Mouse (Mus musculus) kidney, embryonic 16.5 days (tissue): ENCODE measurements around the gene Ppox. TPM values are rescaled to one million over a fixed set of nuclear protein-coding genes. Genes with fewer than 3 reads are reported as not detected.
A peak's percentile ranks its signal among the peaks of the same experiment; 100 is the strongest.

Experiments used
- ATAC-seq: fragments of 200-750 bp; cut with Nextera tagmentation; 2 replicates; pipeline ENCODE4 v1.8.0; 2017; ENCODE audit warnings: moderate TSS enrichment; ENCODE audit not compliant: low FRiP score, low TSS enrichment
- H3K27ac ChIP-seq: fragments of 300-500 bp; sonication (generic); 2 replicates; pipeline ENCODE4 v1.5.1; 2014; ENCODE audit warnings: low read length
- H3K27me3 ChIP-seq: fragments of 300-500 bp; sonication (generic); 2 replicates; pipeline ENCODE4 v1.6.1; 2014; ENCODE audit warnings: low read length, control low read depth, mixed read lengths; ENCODE audit not compliant: insufficient read depth
- H3K36me3 ChIP-seq: fragments of 300-500 bp; sonication (generic); 2 replicates; pipeline ENCODE4 v1.6.1; 2014; ENCODE audit warnings: low read length, control low read depth, mixed read lengths; ENCODE audit not compliant: insufficient read depth
- H3K4me1 ChIP-seq: fragments of 300-500 bp; sonication (generic); 2 replicates; pipeline ENCODE4 v1.6.1; 2014; ENCODE audit warnings: low read length, control low read depth, mixed read lengths; ENCODE audit not compliant: insufficient read depth
- H3K4me2 ChIP-seq: fragments of 300-500 bp; sonication (generic); replicated peaks from 2 replicates; pipeline ENCODE4 v1.6.1; 2014; ENCODE audit warnings: low read depth, low read length
- H3K4me3 ChIP-seq: fragments of 300-500 bp; sonication (generic); 2 replicates; pipeline ENCODE4 v1.5.1; 2014; ENCODE audit warnings: mild to moderate bottlenecking, low read length
- H3K9ac ChIP-seq: fragments of 300-500 bp; sonication (generic); replicated peaks from 2 replicates; pipeline ENCODE4 v1.6.1; 2014; ENCODE audit warnings: low read length
- H3K9me3 ChIP-seq: fragments of 300-500 bp; sonication (generic); 2 replicates; pipeline ENCODE4 v1.6.1; 2016; ENCODE audit warnings: low read length, control low read depth
- WGBS: fragments of 180-500 bp; shearing (Covaris S2); extraction: QIAGEN DNeasy Blood & Tissue Kit; methylation state at CpG from one replicate; pipeline ENCODE4 v1.1.7; 2014; 5-methylcytosine and 5-hydroxymethylcytosine counted together
- polyA plus RNA-seq: library from polyadenylated mRNA; unstranded; fragments of >200 nt; fragmentation: Nextera tagmentation; extraction: Ambion mirVana; gene quantifications from 2 replicates; pipeline ENCODE4 v1.2.1, GENCODE M21; 2015

The Ppox gene
- polyA plus RNA-seq, 1 experiment from 2014 or later, result 69.2 TPM

DNA sequence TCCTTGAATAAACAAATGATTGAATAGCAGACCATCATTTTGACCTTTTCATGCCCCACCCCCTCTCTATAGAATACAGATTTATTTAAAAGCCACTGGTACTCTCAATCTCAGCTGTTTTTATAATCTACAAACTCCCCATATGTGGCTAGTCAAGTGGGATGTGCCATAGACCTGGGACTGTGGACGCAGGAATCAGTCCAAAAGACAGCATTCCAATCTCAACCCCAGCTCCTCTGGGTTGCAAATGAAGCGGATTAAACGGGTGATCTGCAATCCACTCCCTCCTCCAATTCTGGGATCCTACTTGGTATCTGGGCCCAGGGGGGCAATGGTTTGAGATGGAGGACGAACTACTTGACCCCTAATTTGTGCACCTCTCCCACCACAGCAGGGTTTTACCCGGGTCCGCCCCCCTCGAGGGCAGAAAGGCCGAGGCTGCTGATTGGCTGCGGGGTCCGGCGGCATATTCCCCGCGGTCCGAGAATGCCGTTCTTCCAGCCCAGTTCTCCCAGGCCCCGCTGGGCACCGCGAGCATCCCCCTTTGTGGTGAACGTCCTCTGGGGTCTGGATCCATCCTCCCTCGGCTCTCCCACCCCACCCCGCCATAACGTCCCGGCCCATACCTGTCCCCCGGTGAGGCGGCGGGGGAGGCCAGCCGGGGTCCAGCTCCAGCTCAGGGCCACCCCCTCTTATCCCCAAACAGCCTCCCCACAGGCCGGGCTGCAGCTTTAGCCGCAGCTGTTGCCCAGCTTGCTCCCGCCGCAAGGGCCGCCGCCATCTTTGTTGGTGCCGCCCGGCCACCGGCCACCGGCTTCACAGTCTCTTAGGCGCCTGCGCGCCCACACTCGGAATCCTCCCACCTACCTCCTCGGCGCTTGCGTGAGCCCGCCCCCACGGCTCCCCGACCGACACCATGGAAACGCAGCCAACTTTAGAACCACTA is 6.4 kb upstream of the Ppox start, which contains the start of gene Usp21:
Gene Usp21 (minus strand): TSS at position 856 of the 946 bp plus-strand sequence.
- peak within 1 kb of the TSS; percentile 98 for H3K4me3 ChIP-seq
- WGBS, result under 1% methylated on average over 49 of the region's 49 CpGs
- no peaks in the 10 kb centered on the region for H3K27me3 ChIP-seq
- H3K27ac ChIP-seq, result peak within 1 kb of the TSS; percentile 97
- peak; percentile 93 for ATAC-seq
- peak within 1 kb of the TSS; percentile 99 for H3K9ac ChIP-seq
- peaks cover 21% of the 10 kb centered on the region for H3K4me1 ChIP-seq
- peak within 1 kb of the TSS; percentile 74 for H3K4me2 ChIP-seq
- H3K9me3 ChIP-seq, result no peaks in the 10 kb centered on the region
- H3K36me3 ChIP-seq, result peaks cover 51% of the 10 kb centered on the region

GRCm38 (mm10) chr1:171286517-171286916 is 5.5 kb upstream of the Ppox start:
- Histone ChIP-seq H3K4me1 (peaks cover 28% of the 10 kb centered on the region), H3K27ac (no peak overlapping the region), H3K4me2 (peak overlapping the region; percentile 74), H3K27me3 (no peaks in the 10 kb centered on the region), H3K9ac (no peak overlapping the region), H3K36me3 (peaks cover 55% of the 10 kb centered on the region), H3K9me3 (no peaks in the 10 kb centered on the region), H3K4me3 (peak overlapping the region; percentile 98; the same call in 1 of the 2 replicates)
- WGBS, result 90% methylated on average over 19 of the region's 19 CpGs
- no peak for ATAC-seq

- no peak overlapping the region for H3K4me3 ChIP-seq
- peaks cover 55% of the 10 kb centered on the region for H3K36me3 ChIP-seq
- 0 out of 2 replicates have a peak overlapping the region, but pooled peaks have one; percentile 27 for H3K9ac ChIP-seq
Measured at GRCm38 (mm10) chr1:171285096-171285892, 4.3 kb upstream of the Ppox start.

GRCm38 (mm10) chr1:171284491-171284890 is 3.5 kb upstream of the Ppox start:
- no peak overlapping the region for H3K4me2 ChIP-seq
- ATAC-seq, result no peak
- WGBS, result 91% methylated on average over 15 of the region's 15 CpGs
- H3K27me3 ChIP-seq, result no peaks in the 10 kb centered on the region
- no peak overlapping the region for H3K4me3 ChIP-seq
- no peak overlapping the region for H3K27ac ChIP-seq
- H3K4me1 ChIP-seq, result peaks cover 36% of the 10 kb centered on the region
- H3K9me3 ChIP-seq, result no peaks in the 10 kb centered on the region
- no peak overlapping the region for H3K9ac ChIP-seq
- peaks cover 48% of the 10 kb centered on the region for H3K36me3 ChIP-seq

More at GRCm38 (mm10) chr1:171285096-171285892, 4.3 kb upstream of the Ppox start:
- Histone ChIP-seq H3K4me2 (no peak overlapping the region), H3K27me3 (no peaks in the 10 kb centered on the region), H3K4me1 (peaks cover 28% of the 10 kb centered on the region), H3K27ac (no peak overlapping the region), H3K9me3 (no peaks in the 10 kb centered on the region)
- WGBS, result 87% methylated on average over 20 of the region's 20 CpGs
- no peak for ATAC-seq

DNA sequence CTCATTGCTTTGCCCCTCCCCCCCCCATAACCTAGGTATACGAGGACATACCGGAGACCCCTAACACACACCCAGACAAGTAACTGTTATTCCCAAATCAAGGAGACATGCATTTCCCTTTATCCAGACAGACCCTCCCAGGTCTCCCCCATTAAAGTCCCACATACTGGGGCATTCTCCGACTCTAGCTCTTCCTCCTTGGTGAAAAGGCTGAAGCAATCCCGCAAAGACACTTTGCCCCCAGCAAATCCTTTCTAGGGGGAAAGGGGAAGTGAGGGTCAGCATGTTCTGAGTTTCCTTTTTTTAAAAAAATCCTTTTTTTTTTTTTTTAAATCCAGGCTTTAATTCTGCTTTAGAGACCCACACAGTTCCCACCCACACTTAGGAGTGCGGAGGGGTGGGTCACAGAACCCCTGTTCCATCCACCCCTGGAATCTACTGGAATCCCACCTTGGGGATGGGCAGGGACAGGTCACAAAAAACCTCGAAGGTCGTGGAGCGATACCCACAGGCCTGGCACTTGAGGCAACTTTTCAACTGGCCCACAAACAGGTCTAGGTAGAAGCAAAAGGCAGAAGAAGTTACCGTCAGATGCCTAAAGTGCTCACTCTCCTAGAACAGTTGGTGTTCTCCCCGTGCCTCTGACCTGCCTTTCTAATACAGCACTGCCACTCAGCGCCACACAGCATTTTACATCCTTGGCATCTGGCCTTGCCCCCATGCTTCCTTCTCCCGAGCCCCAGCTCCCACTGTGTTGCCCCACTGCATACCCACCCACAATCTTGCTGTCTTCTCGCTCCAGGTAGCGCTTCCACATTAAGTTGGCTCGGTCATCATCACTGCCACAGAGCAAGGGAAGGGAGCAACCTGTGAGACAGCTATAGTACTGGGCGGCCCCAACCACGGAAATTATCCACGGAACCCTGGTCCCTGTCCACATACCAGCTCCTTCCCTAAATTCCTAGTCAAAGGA is 2.5 kb upstream of the Ppox start:
- Histone ChIP-seq H3K9ac (no peak overlapping the region), H3K27me3 (no peaks in the 10 kb centered on the region), H3K27ac (no peak overlapping the region), H3K4me2 (no peak overlapping the region), H3K4me3 (no peak overlapping the region), H3K36me3 (peaks cover 40% of the 10 kb centered on the region), H3K4me1 (peaks cover 36% of the 10 kb centered on the region), H3K9me3 (no peaks in the 10 kb centered on the region)
- 90% methylated on average over 18 of the region's 18 CpGs for WGBS
- ATAC-seq, result no peak

DNA sequence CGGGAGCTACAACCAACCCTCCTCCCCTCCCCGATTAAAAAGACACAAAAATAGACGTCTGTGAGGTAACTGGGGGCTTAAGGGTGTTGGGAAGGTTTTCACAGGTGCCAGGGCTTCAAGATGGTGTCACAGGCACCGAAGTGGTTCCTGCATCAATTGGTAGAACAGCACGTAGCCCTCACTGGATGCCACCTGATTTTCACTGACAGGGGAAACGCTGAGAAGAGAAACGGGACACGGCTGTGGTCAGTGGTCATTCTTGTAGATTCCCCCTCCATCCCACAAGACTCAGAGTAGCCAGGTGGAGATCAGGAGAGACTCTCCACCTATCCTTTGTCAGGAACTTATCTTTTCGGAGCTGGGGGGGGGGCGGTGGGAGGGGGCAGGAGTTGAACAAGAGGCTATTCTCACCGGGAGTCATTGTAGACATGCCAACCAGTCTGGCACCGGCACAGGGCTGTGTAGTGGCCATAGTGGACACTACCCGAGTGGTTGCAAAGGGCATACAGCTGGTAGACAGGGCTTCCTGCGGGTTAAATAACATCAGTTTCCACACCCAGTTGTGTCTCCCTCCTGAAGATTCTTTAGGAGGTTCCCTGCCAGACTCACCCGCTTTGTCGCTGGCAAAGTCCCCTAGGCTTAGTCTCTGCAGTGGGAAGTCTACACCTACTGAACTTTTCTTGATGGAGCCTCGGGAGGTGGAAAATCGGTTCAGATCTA is 1.3 kb upstream of the Ppox start:
- Histone ChIP-seq H3K9me3 (no peaks in the 10 kb centered on the region), H3K9ac (peak overlapping the region; percentile 73), H3K4me2 (peak overlapping the region; percentile 80), H3K4me3 (peak overlapping the region; percentile 80), H3K27me3 (no peaks in the 10 kb centered on the region), H3K27ac (peak overlapping the region; percentile 93), H3K36me3 (peaks cover 52% of the 10 kb centered on the region), H3K4me1 (peaks cover 29% of the 10 kb centered on the region)
- ATAC-seq, result no peak
- 79% methylated on average over 18 of the region's 18 CpGs for WGBS

GRCm38 (mm10) chr1:171281528-171281923 is 540 bp upstream of the Ppox start:
- H3K4me1 ChIP-seq, result peaks cover 23% of the 10 kb centered on the region
- no peaks in the 10 kb centered on the region for H3K9me3 ChIP-seq
- peak; percentile 50 for ATAC-seq
- peaks cover 58% of the 10 kb centered on the region for H3K36me3 ChIP-seq
- H3K27me3 ChIP-seq, result no peaks in the 10 kb centered on the region
- 0% methylated on average over 10 of the region's 10 CpGs for WGBS
- peak overlapping the region; percentile 73 for H3K9ac ChIP-seq
- peak overlapping the region; percentile 80 for H3K4me2 ChIP-seq
- peak overlapping the region; percentile 93 for H3K27ac ChIP-seq
- peak overlapping the region; percentile 80 for H3K4me3 ChIP-seq

- H3K4me3 ChIP-seq, result peak overlapping the region; percentile 80
- peak; percentile 43 for ATAC-seq
- H3K27me3 ChIP-seq, result no peaks in the 10 kb centered on the region
- H3K4me2 ChIP-seq, result peak overlapping the region; percentile 88
- peak overlapping the region; percentile 83 for H3K9ac ChIP-seq
- H3K4me1 ChIP-seq, result peaks cover 17% of the 10 kb centered on the region
- WGBS, result under 1% methylated on average over 25 of the region's 25 CpGs
- peaks cover 58% of the 10 kb centered on the region for H3K36me3 ChIP-seq
- no peaks in the 10 kb centered on the region for H3K9me3 ChIP-seq
- H3K27ac ChIP-seq, result peak overlapping the region; percentile 71
Measured at GRCm38 (mm10) chr1:171280250-171280915, 603 bp downstream of the Ppox start.
